Mouse (Mus musculus) heart, embryonic 12.5 days (tissue): ENCODE data around the gene Spocd1. TPM values are rescaled to one million over a fixed set of nuclear protein-coding genes. Genes with fewer than 3 reads are reported as not detected.

Source experiments
- ATAC-seq: fragments of 200-750 bp; cut with Nextera tagmentation; 2 replicates; pipeline ENCODE4 v1.8.0; 2017; ENCODE audit warnings: moderate TSS enrichment, moderate library complexity; ENCODE audit not compliant: insufficient number of reproducible peaks, low FRiP score
- H3K27ac ChIP-seq: fragments of 300-500 bp; sonication (generic); 2 replicates; pipeline ENCODE4 v1.5.1; 2016; ENCODE audit warnings: mild to moderate bottlenecking, moderate library complexity; ENCODE audit not compliant: poor library complexity, severe bottlenecking
- H3K27me3 ChIP-seq: fragments of 300-500 bp; sonication (generic); replicated peaks from 2 replicates; pipeline ENCODE4 v1.6.1; 2016; ENCODE audit warnings: mild to moderate bottlenecking, moderate library complexity
- H3K36me3 ChIP-seq: fragments of 300-500 bp; sonication (generic); 2 replicates; pipeline ENCODE4 v1.6.1; 2016; ENCODE audit warnings: mild to moderate bottlenecking, moderate library complexity
- H3K4me1 ChIP-seq: fragments of 300-500 bp; sonication (generic); replicated peaks from 2 replicates; pipeline ENCODE4 v1.6.1; 2016; ENCODE audit warnings: mild to moderate bottlenecking
- H3K4me2 ChIP-seq: fragments of 300-500 bp; sonication (generic); 2 replicates; pipeline ENCODE4 v1.6.1; 2016; ENCODE audit warnings: mild to moderate bottlenecking, moderate library complexity
- H3K4me3 ChIP-seq: fragments of 300-500 bp; sonication (generic); 2 replicates; pipeline ENCODE4 v1.5.1; 2016; ENCODE audit warnings: mild to moderate bottlenecking
- H3K9ac ChIP-seq: fragments of 300-500 bp; sonication (generic); 2 replicates; pipeline ENCODE4 v1.6.1; 2016; ENCODE audit warnings: mild to moderate bottlenecking, moderate library complexity
- H3K9me3 ChIP-seq: fragments of 300-500 bp; sonication (generic); replicated peaks from 2 replicates; pipeline ENCODE4 v1.6.1; 2016; ENCODE audit warnings: mild to moderate bottlenecking, moderate library complexity
- WGBS: fragments of 180-500 bp; shearing (Covaris S2); methylation state at CpG from one replicate; pipeline ENCODE4 v1.1.7; 2016; 5-methylcytosine and 5-hydroxymethylcytosine counted together
- polyA plus RNA-seq: library from polyadenylated mRNA; unstranded; fragments of >200 nt; fragmentation: Nextera tagmentation; extraction: Ambion mirVana; gene quantifications from 2 replicates; pipeline ENCODE4 v1.2.1, GENCODE M21; 2016

The Spocd1 gene
- polyA plus RNA-seq, 1 experiment from 2014 or later, result 0.33 TPM

GRCm38 (mm10) chr4:129952241-129952810 is 23.3 kb downstream of the Spocd1 start:
- H3K27ac ChIP-seq, result no peak overlapping the region
- H3K4me3 ChIP-seq, result no peak overlapping the region
- no peak for ATAC-seq
- H3K36me3 ChIP-seq, result no peaks in the 10 kb centered on the region
- no peak overlapping the region for H3K9ac ChIP-seq
- no peaks in the 10 kb centered on the region for H3K9me3 ChIP-seq
- 40% methylated on average over 5 of the region's 5 CpGs for WGBS
- peaks cover 11% of the 10 kb centered on the region; the same call in 1 of the 2 replicates for H3K27me3 ChIP-seq
- H3K4me2 ChIP-seq, result no peak overlapping the region
- peaks cover 22% of the 10 kb centered on the region for H3K4me1 ChIP-seq

DNA sequence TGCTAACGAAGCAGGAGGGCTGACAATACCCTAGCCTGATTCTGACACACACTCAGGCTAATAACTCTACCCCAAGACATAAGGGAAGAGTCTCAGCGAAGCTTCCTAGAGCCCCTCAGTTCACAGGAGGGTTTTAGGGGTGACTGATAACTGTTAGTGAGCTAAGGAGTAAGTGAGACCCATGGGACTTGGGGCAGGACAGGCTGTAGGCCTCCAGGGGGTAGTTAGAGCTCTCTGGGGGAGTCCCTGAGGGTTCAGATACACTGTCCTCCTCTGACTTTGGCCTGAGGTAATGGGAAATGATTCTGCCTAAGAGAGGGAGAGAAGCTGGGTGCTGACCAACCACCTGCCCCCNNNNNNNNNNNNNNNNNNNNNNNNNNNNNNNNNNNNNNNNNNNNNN is 25.5 kb downstream of the Spocd1 start:
- no peaks in the 10 kb centered on the region for H3K36me3 ChIP-seq
- H3K27me3 ChIP-seq, result peaks cover 13% of the 10 kb centered on the region
- WGBS, result 60% methylated on average over 2 of the region's 2 CpGs
- no peak overlapping the region for H3K9ac ChIP-seq
- H3K4me3 ChIP-seq, result no peak overlapping the region
- H3K4me1 ChIP-seq, result peaks cover 22% of the 10 kb centered on the region
- H3K4me2 ChIP-seq, result no peak overlapping the region
- H3K27ac ChIP-seq, result no peak overlapping the region
- H3K9me3 ChIP-seq, result no peaks in the 10 kb centered on the region
- ATAC-seq, result no peak

- Histone ChIP-seq H3K4me2 (peak overlapping the region; percentile 87), H3K9me3 (no peaks in the 10 kb centered on the region), H3K4me1 (peaks cover 16% of the 10 kb centered on the region), H3K27ac (peak overlapping the region; percentile 2; the same call in 1 of the 2 replicates), H3K36me3 (no peaks in the 10 kb centered on the region), H3K27me3 (peaks cover 26% of the 10 kb centered on the region), H3K9ac (peak overlapping the region; percentile 27), H3K4me3 (peak overlapping the region; percentile 55)
- ATAC-seq, result peak; percentile 71
- 1% methylated on average over 36 of the region's 37 CpGs for WGBS
Observed at GRCm38 (mm10) chr4:129960180-129960944, 31.3 kb downstream of the Spocd1 start.

DNA sequence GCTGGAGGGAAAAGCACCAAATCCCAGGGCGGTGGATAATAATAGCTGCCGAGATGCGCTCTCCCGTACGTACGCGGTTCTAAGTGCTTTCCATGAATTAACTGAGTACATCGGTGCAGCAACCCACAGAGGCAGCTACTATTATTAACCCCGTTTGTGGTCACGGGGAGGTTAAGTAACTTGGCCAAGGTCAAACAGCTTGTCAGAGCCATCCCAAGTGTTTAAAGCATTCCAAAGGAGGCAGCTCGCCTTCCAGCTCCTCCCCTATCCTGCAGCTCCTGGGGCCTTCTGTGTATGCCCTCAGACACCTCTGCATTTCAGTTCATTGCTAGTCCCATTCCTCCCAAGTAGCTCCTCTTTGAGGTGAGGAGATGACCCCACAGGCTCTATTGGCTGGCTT is 36.2 kb downstream of the Spocd1 start:
- Histone ChIP-seq H3K4me1 (peaks cover 37% of the 10 kb centered on the region), H3K4me3 (no peak overlapping the region), H3K9me3 (no peaks in the 10 kb centered on the region), H3K4me2 (no peak overlapping the region), H3K27me3 (peaks cover 34% of the 10 kb centered on the region), H3K9ac (no peak overlapping the region), H3K36me3 (no peaks in the 10 kb centered on the region), H3K27ac (no peak overlapping the region)
- WGBS, result 33% methylated on average over 11 of the region's 11 CpGs
- no peak for ATAC-seq

GRCm38 (mm10) chr4:129966201-129966600 is 37.2 kb downstream of the Spocd1 start:
- Histone ChIP-seq H3K4me2 (no peak overlapping the region), H3K27me3 (peaks cover 36% of the 10 kb centered on the region), H3K9ac (no peak overlapping the region), H3K27ac (no peak overlapping the region), H3K4me1 (peaks cover 37% of the 10 kb centered on the region), H3K4me3 (no peak overlapping the region), H3K36me3 (no peaks in the 10 kb centered on the region), H3K9me3 (no peaks in the 10 kb centered on the region)
- WGBS, result 32% methylated on average over 10 of the region's 10 CpGs
- no peak for ATAC-seq

DNA sequence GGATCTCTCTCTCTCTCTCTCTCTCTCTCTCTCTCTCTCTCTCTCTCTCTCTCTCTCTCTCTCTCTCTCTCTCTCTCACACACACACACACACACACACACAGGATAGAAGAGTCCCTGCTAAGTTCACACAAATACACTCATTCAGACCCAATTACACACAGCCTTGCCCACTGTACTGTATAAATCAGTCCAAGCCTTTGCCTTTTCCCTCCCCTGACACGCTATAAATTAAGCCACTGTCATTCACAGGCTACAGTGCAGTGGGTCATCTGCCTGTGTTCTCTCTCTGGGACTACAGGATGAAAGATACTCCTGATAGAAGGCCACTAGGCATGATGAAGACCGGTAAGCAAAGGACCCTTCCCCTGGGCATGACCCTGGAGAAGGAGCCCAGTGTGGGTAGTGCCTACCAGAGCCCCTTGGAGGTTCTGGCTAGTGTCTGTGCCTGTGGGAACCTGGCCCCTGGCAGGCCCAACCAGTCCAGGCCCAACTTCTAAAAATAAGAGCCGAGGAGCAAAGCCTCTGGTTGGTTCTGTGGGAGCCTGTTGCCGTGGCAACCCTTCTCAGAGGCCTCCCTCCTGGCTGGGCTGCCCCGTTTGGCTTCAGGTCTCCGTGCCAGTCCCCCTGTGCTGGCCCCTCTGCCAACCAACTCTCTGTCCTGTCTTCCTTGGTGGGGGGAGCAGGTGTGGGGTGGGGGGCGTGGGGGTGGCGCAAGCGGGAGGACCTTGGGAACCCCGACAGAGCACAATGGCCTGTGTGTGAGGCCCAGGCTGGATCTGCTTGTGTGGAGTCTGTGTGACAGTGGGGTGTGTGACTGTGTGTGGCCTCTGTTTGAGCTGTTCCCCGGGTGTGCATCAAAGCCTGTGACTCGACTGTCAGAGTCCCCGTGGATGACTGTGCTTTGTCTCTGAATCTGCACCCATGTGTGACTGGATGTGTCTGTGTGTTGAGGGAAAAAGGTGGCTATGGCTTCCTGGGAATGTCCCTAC is 38.3 kb downstream of the Spocd1 start:
- H3K4me3 ChIP-seq, result no peak overlapping the region
- 40% methylated on average over 13 of the region's 13 CpGs for WGBS
- H3K9ac ChIP-seq, result no peak overlapping the region
- H3K27me3 ChIP-seq, result peaks cover 34% of the 10 kb centered on the region; the same call in 1 of the 2 replicates
- H3K9me3 ChIP-seq, result no peaks in the 10 kb centered on the region
- 0 out of 2 replicates have a peak overlapping the region, but pooled peaks have one; percentile 11 for H3K4me2 ChIP-seq
- no peaks in the 10 kb centered on the region for H3K36me3 ChIP-seq
- H3K27ac ChIP-seq, result no peak overlapping the region
- peak; percentile 16; the same call in 1 of the 2 replicates for ATAC-seq
- H3K4me1 ChIP-seq, result peaks cover 42% of the 10 kb centered on the region

GRCm38 (mm10) chr4:129970168-129970567 is 41.1 kb downstream of the Spocd1 start:
- peaks cover 57% of the 10 kb centered on the region for H3K27me3 ChIP-seq

GRCm38 (mm10) chr4:129970861-129971260 is 41.8 kb downstream of the Spocd1 start:
- Histone ChIP-seq H3K9me3 (no peaks in the 10 kb centered on the region), H3K4me3 (no peak overlapping the region), H3K4me2 (no peak overlapping the region), H3K27ac (no peak overlapping the region), H3K4me1 (peaks cover 30% of the 10 kb centered on the region), H3K27me3 (peaks cover 60% of the 10 kb centered on the region), H3K36me3 (no peaks in the 10 kb centered on the region), H3K9ac (no peak overlapping the region)
- 85% methylated on average over 11 of the region's 11 CpGs for WGBS
- no peak for ATAC-seq

More at GRCm38 (mm10) chr4:129970168-129970567, 41.1 kb downstream of the Spocd1 start:
- no peaks in the 10 kb centered on the region for H3K9me3 ChIP-seq
- ATAC-seq, result no peak
- no peak overlapping the region for H3K4me3 ChIP-seq
- peaks cover 35% of the 10 kb centered on the region for H3K4me1 ChIP-seq
- no peak overlapping the region for H3K27ac ChIP-seq
- WGBS, result 70% methylated on average over 8 of the region's 8 CpGs
- no peaks in the 10 kb centered on the region for H3K36me3 ChIP-seq
- no peak overlapping the region for H3K4me2 ChIP-seq
- no peak overlapping the region for H3K9ac ChIP-seq

DNA sequence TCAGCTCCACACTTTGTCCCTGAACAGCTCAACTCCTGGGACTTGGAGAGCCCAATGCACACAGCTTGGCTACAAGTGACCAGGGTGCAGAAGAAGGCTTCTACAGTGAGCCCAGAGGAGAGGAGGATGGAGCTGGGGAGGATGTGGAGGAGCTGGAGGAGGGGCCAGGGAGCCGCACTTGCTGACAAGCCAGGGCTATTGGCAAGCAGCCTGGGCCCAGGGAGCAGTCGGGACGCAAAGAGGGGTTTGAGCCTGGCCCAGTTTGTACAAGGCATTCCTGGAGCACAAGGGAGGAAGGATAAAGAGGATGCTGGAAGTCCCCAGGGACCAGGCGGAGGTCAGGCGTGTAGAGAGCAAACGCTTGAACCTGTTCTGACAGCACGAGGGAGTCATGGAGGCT is 42.9 kb downstream of the Spocd1 start:
- H3K4me1 ChIP-seq, result peaks cover 23% of the 10 kb centered on the region
- no peaks in the 10 kb centered on the region for H3K36me3 ChIP-seq
- no peak overlapping the region for H3K4me2 ChIP-seq
- WGBS, result 40% methylated on average over 7 of the region's 7 CpGs
- no peak overlapping the region for H3K9ac ChIP-seq
- H3K9me3 ChIP-seq, result no peaks in the 10 kb centered on the region
- ATAC-seq, result no peak
- H3K27me3 ChIP-seq, result peaks cover 61% of the 10 kb centered on the region
- H3K4me3 ChIP-seq, result no peak overlapping the region
- no peak overlapping the region for H3K27ac ChIP-seq

- Histone ChIP-seq H3K4me1 (0 out of 2 replicates have a peak, but pooled peaks cover 7% of the 10 kb centered on the region), H3K27me3 (peaks cover 58% of the 10 kb centered on the region), H3K4me3 (no peak overlapping the region), H3K9me3 (no peaks in the 10 kb centered on the region), H3K27ac (no peak overlapping the region), H3K4me2 (no peak overlapping the region), H3K36me3 (no peaks in the 10 kb centered on the region), H3K9ac (no peak overlapping the region)
- no peak for ATAC-seq
- WGBS, result 66% methylated on average over 9 of the region's 9 CpGs
Observed at GRCm38 (mm10) chr4:129974285-129974684, 45.2 kb downstream of the Spocd1 start.

DNA sequence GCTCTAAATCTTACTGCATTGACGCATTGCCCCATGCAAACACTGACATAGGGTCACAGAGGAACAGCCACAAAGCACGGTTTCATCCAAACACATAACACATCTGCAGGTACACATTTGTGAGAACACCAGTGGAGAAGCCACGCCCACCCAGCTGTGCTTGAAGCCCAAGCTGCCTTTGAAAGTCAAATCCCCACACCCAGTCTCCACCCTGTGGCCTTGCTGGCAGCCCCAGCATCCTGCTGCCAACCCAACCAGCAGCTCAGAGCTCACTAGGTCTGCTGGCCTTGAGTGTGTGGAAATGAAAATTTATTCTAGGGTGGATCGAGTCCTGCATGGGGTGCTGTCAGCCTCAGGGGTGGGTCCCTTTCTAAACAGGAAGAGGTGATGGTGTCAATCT is 48.2 kb downstream of the Spocd1 start:
- Histone ChIP-seq H3K9ac (no peak overlapping the region), H3K4me2 (no peak overlapping the region), H3K4me3 (no peak overlapping the region), H3K27me3 (peaks cover 75% of the 10 kb centered on the region), H3K27ac (no peak overlapping the region), H3K4me1 (peaks cover 9% of the 10 kb centered on the region; the same call in 1 of the 2 replicates), H3K36me3 (no peaks in the 10 kb centered on the region), H3K9me3 (no peaks in the 10 kb centered on the region)
- 64% methylated on average over 4 of the region's 4 CpGs for WGBS
- ATAC-seq, result no peak
